Mouse (Mus musculus): ENCODE results near the gene Ccdc24. TPM values are rescaled to one million over a fixed set of nuclear protein-coding genes. Genes with fewer than 3 reads are reported as not detected.
A peak's percentile ranks its signal among the peaks of the same experiment; 100 is the strongest.

The Ccdc24 gene
- polyA plus RNA-seq, 1 experiment = 2.1 TPM

- peak in 1 of 2 experiments; percentile 48 for DNase-seq (ENCODE audit: extremely low spot score in 1 of 2, low spot score in 1 of 2)
Observed at GRCm38 (mm10) chr4:117860570-117860969, 11.8 kb downstream of the Ccdc24 start.

- DNase-seq (ENCODE audit: extremely low spot score in 1 of 2, low spot score in 1 of 2) = peak in 1 of 2 experiments; percentile 54
Observed at GRCm38 (mm10) chr4:117858794-117859193, 13.6 kb downstream of the Ccdc24 start.

GRCm38 (mm10) chr4:117855146-117855545 lies 17.2 kb downstream of the Ccdc24 start:
- DNase-seq (ENCODE audit: extremely low spot score in 1 of 2, low spot score in 1 of 2) = peak in 1 of 2 experiments; percentile 42

- DNase-seq (ENCODE audit: extremely low spot score in 1 of 2, low spot score in 1 of 2) = no peak
Observed at GRCm38 (mm10) chr4:117852152-117852868, 20.0 kb downstream of the Ccdc24 start.

GRCm38 (mm10) chr4:117850871-117851270 lies 21.5 kb downstream of the Ccdc24 start:
- DNase-seq (ENCODE audit: extremely low spot score in 1 of 2, low spot score in 1 of 2) = no peak

GRCm38 (mm10) chr4:117850176-117850575 lies 22.2 kb downstream of the Ccdc24 start:
- no peak for DNase-seq (ENCODE audit: extremely low spot score in 1 of 2, low spot score in 1 of 2)

- DNase-seq (ENCODE audit: extremely low spot score in 1 of 2, low spot score in 1 of 2) = no peak
Observed at GRCm38 (mm10) chr4:117849506-117849905, 22.9 kb downstream of the Ccdc24 start.

- DNase-seq (ENCODE audit: extremely low spot score in 1 of 2, low spot score in 1 of 2) = no peak
Observed at GRCm38 (mm10) chr4:117849063-117849462, 23.3 kb downstream of the Ccdc24 start.

GRCm38 (mm10) chr4:117847011-117847410 lies 25.3 kb downstream of the Ccdc24 start:
- peak in 1 of 2 experiments; percentile 43 for DNase-seq (ENCODE audit: extremely low spot score in 1 of 2, low spot score in 1 of 2)

GRCm38 (mm10) chr4:117846261-117846660 lies 26.1 kb downstream of the Ccdc24 start:
- DNase-seq (ENCODE audit: extremely low spot score in 1 of 2, low spot score in 1 of 2) = no peak

- DNase-seq (ENCODE audit: extremely low spot score in 1 of 2, low spot score in 1 of 2) = no peak
Observed at GRCm38 (mm10) chr4:117845316-117845715, 27.0 kb downstream of the Ccdc24 start.

- no peak for DNase-seq (ENCODE audit: extremely low spot score in 1 of 2, low spot score in 1 of 2)
Observed at GRCm38 (mm10) chr4:117844467-117844866, 27.9 kb downstream of the Ccdc24 start.

GRCm38 (mm10) chr4:117843101-117843500 lies 29.3 kb downstream of the Ccdc24 start:
- no peak for DNase-seq (ENCODE audit: extremely low spot score in 1 of 2, low spot score in 1 of 2)

GRCm38 (mm10) chr4:117841566-117841965 lies 30.8 kb downstream of the Ccdc24 start:
- DNase-seq (ENCODE audit: extremely low spot score in 1 of 2, low spot score in 1 of 2) = no peak

GRCm38 (mm10) chr4:117840821-117841220 lies 31.5 kb downstream of the Ccdc24 start:
- DNase-seq (ENCODE audit: extremely low spot score in 1 of 2, low spot score in 1 of 2) = no peak

- no peak for DNase-seq (ENCODE audit: extremely low spot score in 1 of 2, low spot score in 1 of 2)
Observed at GRCm38 (mm10) chr4:117839366-117839765, 33.0 kb downstream of the Ccdc24 start.

- no peak for DNase-seq (ENCODE audit: extremely low spot score in 1 of 2, low spot score in 1 of 2)
Observed at GRCm38 (mm10) chr4:117837271-117837670, 35.1 kb downstream of the Ccdc24 start.

- DNase-seq (ENCODE audit: extremely low spot score in 1 of 2, low spot score in 1 of 2) = peak; percentile 65 to 87
Observed at GRCm38 (mm10) chr4:117836204-117836767, 36.1 kb downstream of the Ccdc24 start.

GRCm38 (mm10) chr4:117835531-117836111 lies 36.7 kb downstream of the Ccdc24 start:
- peak in 1 of 2 experiments; percentile 70 for DNase-seq (ENCODE audit: extremely low spot score in 1 of 2, low spot score in 1 of 2)

- peak in 1 of 2 experiments; percentile 55 for DNase-seq (ENCODE audit: extremely low spot score in 1 of 2, low spot score in 1 of 2)
Observed at GRCm38 (mm10) chr4:117834845-117835530, 37.4 kb downstream of the Ccdc24 start.

- no peak for DNase-seq (ENCODE audit: extremely low spot score in 1 of 2, low spot score in 1 of 2)
Observed at GRCm38 (mm10) chr4:117834457-117834844, 37.9 kb downstream of the Ccdc24 start, which contains the start of gene Slc6a9. Gene Slc6a9, plus strand, starts transcription at chr4:117834506.
